In genomic region chr11:103406551-103406950, GRCm38 (mm10) we compare ENCODE assay signal across 11 mouse cellular contexts. TPM values are rescaled to one million over a fixed set of nuclear protein-coding genes. Genes with fewer than 3 reads are reported as not detected.
DNase-seq lines count a peak whose midpoint lies in the region; ATAC-seq and TF ChIP-seq lines count a peak whose summit lies in the region.
"Had no signal": no experiment of that assay in that cellular context is flagged by ENCODE, and none has a peak within 500 bp of the region (broad histone marks: within the 10 kb centered on the region; RNA-seq: fewer than 3 reads in every experiment).

No protein-coding gene starts in this region.

- H3K4me2 ChIP-seq in hindbrain, embryonic 11.5 days (replicated peaks; ENCODE audit: low read depth, low read length) = no peak overlapping the region
- H3K4me2 ChIP-seq: forebrain, embryonic 12.5 days; hindbrain, embryonic 12.5 days had no signal

- no peak for ATAC-seq in hindbrain, embryonic 11.5 days (ENCODE audit: low FRiP score)

- H3K36me3 ChIP-seq in embryonic facial prominence, embryonic 10.5 days (replicated peaks) = peaks cover 47% of the 10 kb centered on the region
- no peaks in the 10 kb centered on the region for H3K36me3 ChIP-seq in hindbrain, embryonic 11.5 days (ENCODE audit: control insufficient read depth, insufficient read depth, low read length)

- DNase-seq in gastrocnemius, adult 2 months = peak; percentile 43
- DNase-seq in gastrocnemius, adult 8-10 months (ENCODE audit: low spot score in 2 of 2) = no peak
- peak; percentile 86 for DNase-seq in 3T3-L1 (ENCODE audit: low read depth, low spot score)
- peak; percentile 49 for DNase-seq in lung, adult 2 months
- no peak for DNase-seq in embryonic facial prominence, embryonic 10.5 days (ENCODE audit: low spot score)
- DNase-seq in hindbrain, embryonic 11.5 days (ENCODE audit: low spot score) = no peak
- no peak for DNase-seq in cerebellum, adult 2 months

- TF ChIP-seq CTCF in gastrocnemius, adult 2 months (IDR thresholded peaks at IDR 0.05) = no peak
- no peak for TF ChIP-seq CTCF in bone marrow macrophage, adult 2 months (IDR thresholded peaks at IDR 0.05; ENCODE audit: low read depth, low read length)
- TF ChIP-seq CTCF in lung, adult 2 months (IDR thresholded peaks at IDR 0.05; ENCODE audit: insufficient read depth, low read length) = no peak
- TF ChIP-seq CTCF in cerebellum, adult 2 months (IDR thresholded peaks at IDR 0.05; ENCODE audit: borderline replicate concordance, insufficient read depth, low read depth, low read length) = no peak

- H3K27ac ChIP-seq in gastrocnemius, adult 2 months = no peak overlapping the region
- peak overlapping the region; percentile 16; the same call in 1 of the 2 replicates for H3K27ac ChIP-seq in bone marrow macrophage, adult 2 months (ENCODE audit: insufficient read depth, low read depth, low read length)
- no peak overlapping the region for H3K27ac ChIP-seq in embryonic facial prominence, embryonic 10.5 days (replicated peaks)
- H3K27ac ChIP-seq in hindbrain, embryonic 11.5 days (ENCODE audit: low read depth, low read length) = no peak overlapping the region
- no peak overlapping the region for H3K27ac ChIP-seq in cerebellum, adult 2 months (ENCODE audit: insufficient read depth, low read length)
- H3K27ac ChIP-seq: forebrain, embryonic 12.5 days; hindbrain, embryonic 12.5 days; macrophage had no signal

- no peaks in the 10 kb centered on the region for H3K9me3 ChIP-seq in embryonic facial prominence, embryonic 10.5 days
- H3K9me3 ChIP-seq in hindbrain, embryonic 11.5 days (ENCODE audit: control insufficient read depth, low read length) = no peaks in the 10 kb centered on the region
- H3K9me3 ChIP-seq: forebrain, embryonic 12.5 days; hindbrain, embryonic 12.5 days had no signal

- intact Hi-C loops in gastrocnemius, adult 2 months (cut with DNase I) = no loop called here

- H3K9ac ChIP-seq in hindbrain, embryonic 11.5 days (ENCODE audit: low read depth, low read length) = no peak overlapping the region
- H3K9ac ChIP-seq: forebrain, embryonic 12.5 days; hindbrain, embryonic 12.5 days had no signal

- H3K4me3 ChIP-seq in gastrocnemius, adult 2 months = no peak overlapping the region
- no peak overlapping the region for H3K4me3 ChIP-seq in bone marrow macrophage, adult 2 months (ENCODE audit: insufficient read depth, low read length)
- H3K4me3 ChIP-seq in lung, adult 2 months (replicated peaks; ENCODE audit: extremely low read depth, low read depth, low read length) = no peak overlapping the region
- H3K4me3 ChIP-seq in embryonic facial prominence, embryonic 10.5 days = no peak overlapping the region
- no peak overlapping the region for H3K4me3 ChIP-seq in hindbrain, embryonic 11.5 days (ENCODE audit: low read depth, low read length)
- no peak overlapping the region for H3K4me3 ChIP-seq in cerebellum, adult 2 months (replicated peaks; ENCODE audit: insufficient read depth, low read depth, low read length)
- H3K4me3 ChIP-seq: forebrain, embryonic 12.5 days; hindbrain, embryonic 12.5 days had no signal

- no peaks in the 10 kb centered on the region for H3K27me3 ChIP-seq in embryonic facial prominence, embryonic 10.5 days (replicated peaks; ENCODE audit: low read depth, poor library complexity, severe bottlenecking)
- no peaks in the 10 kb centered on the region for H3K27me3 ChIP-seq in hindbrain, embryonic 11.5 days (ENCODE audit: control insufficient read depth, insufficient read depth, low read length)
- no peaks in the 10 kb centered on the region for H3K27me3 ChIP-seq in cerebellum, adult 2 months (ENCODE audit: control insufficient read depth, insufficient read depth, low read length)
- H3K27me3 ChIP-seq: forebrain, embryonic 12.5 days; hindbrain, embryonic 12.5 days had no signal

- no peak for TF ChIP-seq POLR2A in bone marrow macrophage, adult 2 months (IDR thresholded peaks at IDR 0.05; ENCODE audit: borderline replicate concordance, low read depth, low read length)
- no peak for TF ChIP-seq POLR2A in lung, adult 2 months (IDR thresholded peaks at IDR 0.05; ENCODE audit: borderline replicate concordance, extremely low read depth, low read depth, low read length)
- no peak for TF ChIP-seq POLR2A in cerebellum, adult 2 months (IDR thresholded peaks at IDR 0.05; ENCODE audit: borderline replicate concordance, insufficient read depth, low read length)

- 44% methylated on average over 7 of the region's 7 CpGs for WGBS in lung, adult 2 months
- WGBS in embryonic facial prominence, embryonic 10.5 days = 74% methylated on average over 7 of the region's 7 CpGs
- 78% methylated on average over 7 of the region's 7 CpGs for WGBS in hindbrain, embryonic 11.5 days
- 63% methylated on average over 7 of the region's 7 CpGs for WGBS in cerebellum, adult 2 months

- peaks cover 45% of the 10 kb centered on the region for H3K4me1 ChIP-seq in bone marrow macrophage, adult 2 months (ENCODE audit: control insufficient read depth, insufficient read depth, low read length)
- peaks cover 8% of the 10 kb centered on the region for H3K4me1 ChIP-seq in lung, adult 2 months (ENCODE audit: control insufficient read depth, insufficient read depth, low read length)
- H3K4me1 ChIP-seq in embryonic facial prominence, embryonic 10.5 days = peaks cover 13% of the 10 kb centered on the region
- no peaks in the 10 kb centered on the region for H3K4me1 ChIP-seq in hindbrain, embryonic 11.5 days (replicated peaks; ENCODE audit: control insufficient read depth, insufficient read depth, low read length)
- peaks cover 6% of the 10 kb centered on the region for H3K4me1 ChIP-seq in cerebellum, adult 2 months (ENCODE audit: control insufficient read depth, insufficient read depth, low read length)

RNA-seq across cellular contexts. Expression of gene Plekhm1, which starts 5.9 kb away (rescaled TPM):
- total RNA-seq in gastrocnemius, adult 2 months (2021) = 10 to 100 TPM; 12.3 to 13.7 TPM
- total RNA-seq in gastrocnemius, adult 8-10 months (2022) = 10 to 100 TPM; 14.1 to 16.4 (median 15.1) TPM
- 65.5 and 75.0 TPM in 2 replicates for polyA plus RNA-seq in bone marrow macrophage, adult 2 months (2012; ENCODE audit: insufficient read depth, insufficient read length, missing spikeins)
- 23.9 and 28.0 TPM in 2 replicates for polyA plus RNA-seq in lung, adult 2 months (2012; rRNA removed)
- 8.1 and 8.9 TPM in 2 replicates for polyA plus RNA-seq in embryonic facial prominence, embryonic 10.5 days (2016; fragmentation: Nextera tagmentation; extraction: Ambion mirVana)
- polyA plus RNA-seq in hindbrain, embryonic 11.5 days (2014; fragmentation: Nextera tagmentation; extraction: Ambion mirVana) = 7.2 and 7.3 TPM in 2 replicates
- polyA plus RNA-seq in cerebellum, adult 2 months (2012; rRNA removed) = 18.5 and 19.1 TPM in 2 replicates

RNA-seq across cellular contexts. Expression of gene Arhgap27, which starts 43.1 kb away (rescaled TPM):
- 1 to 10 TPM; 6.0 to 8.8 TPM for total RNA-seq in gastrocnemius, adult 2 months (2021)
- 1 to 10 TPM; 2.5 to 4.7 (median 4.4) TPM for total RNA-seq in gastrocnemius, adult 8-10 months (2022)
- 23.8 and 24.6 TPM in 2 replicates for polyA plus RNA-seq in bone marrow macrophage, adult 2 months (2012; ENCODE audit: insufficient read depth, insufficient read length, missing spikeins)
- 71.4 and 83.7 TPM in 2 replicates for polyA plus RNA-seq in lung, adult 2 months (2012; rRNA removed)
- polyA plus RNA-seq in embryonic facial prominence, embryonic 10.5 days (2016; fragmentation: Nextera tagmentation; extraction: Ambion mirVana) = 5.3 and 5.8 TPM in 2 replicates
- 2.8 and 3.6 TPM in 2 replicates for polyA plus RNA-seq in hindbrain, embryonic 11.5 days (2014; fragmentation: Nextera tagmentation; extraction: Ambion mirVana)
- 20.7 and 21.1 TPM in 2 replicates for polyA plus RNA-seq in cerebellum, adult 2 months (2012; rRNA removed)

Comparison
In these comparisons a context has a peak if more than half of its experiments do, and no peak if none do; other contexts are left out.
1. DNase-seq: peak in gastrocnemius, adult 2 months (single experiment), 3T3-L1 (single experiment) and lung, adult 2 months (single experiment); none in gastrocnemius, adult 8-10 months (0 of 2), embryonic facial prominence, embryonic 10.5 days (single experiment), hindbrain, embryonic 11.5 days (single experiment) and cerebellum, adult 2 months (0 of 2).